Mouse (Mus musculus) heart, embryonic 10.5 days (tissue): Measurements from ENCODE around the gene Ankzf1. TPM values are rescaled to one million over a fixed set of nuclear protein-coding genes. Genes with fewer than 3 reads are reported as not detected.
"Not testable (repeated sequence)": the region's sequence is repeated elsewhere in the genome, so short reads cannot be mapped to it uniquely, and the experiment has no call there.

ENCODE experiments used
- DNase-seq: peaks from one replicate; pipeline ENCODE4 v3.0.0-alpha.2; 2017; ENCODE audit warnings: low spot score
- H3K27ac ChIP-seq: fragments of 300-500 bp; sonication (generic); 2 replicates; pipeline ENCODE4 v1.5.1; 2016; ENCODE audit warnings: mild to moderate bottlenecking
- H3K27me3 ChIP-seq: fragments of 300-500 bp; sonication (generic); 2 replicates; pipeline ENCODE4 v1.6.1; 2016; ENCODE audit warnings: mild to moderate bottlenecking; ENCODE audit not compliant: poor library complexity, insufficient read depth, severe bottlenecking
- H3K36me3 ChIP-seq: fragments of 300-500 bp; sonication (generic); 2 replicates; pipeline ENCODE4 v1.6.1; 2016; ENCODE audit warnings: mild to moderate bottlenecking, moderate library complexity
- H3K4me1 ChIP-seq: fragments of 300-500 bp; sonication (generic); 2 replicates; pipeline ENCODE4 v1.6.1; 2016; ENCODE audit warnings: mild to moderate bottlenecking
- H3K4me3 ChIP-seq: fragments of 300-500 bp; sonication (generic); 2 replicates; pipeline ENCODE4 v1.5.1; 2016; ENCODE audit warnings: mild to moderate bottlenecking, moderate library complexity
- H3K9me3 ChIP-seq: fragments of 300-500 bp; sonication (generic); 2 replicates; pipeline ENCODE4 v1.6.1; 2016; ENCODE audit warnings: mild to moderate bottlenecking, moderate library complexity
- WGBS: fragments of 180-500 bp; shearing (Covaris S2); methylation state at CpG from one replicate; pipeline ENCODE4 v1.1.7; 2016; 5-methylcytosine and 5-hydroxymethylcytosine counted together
- polyA plus RNA-seq: library from polyadenylated mRNA; unstranded; fragments of >200 nt; fragmentation: Nextera tagmentation; extraction: Ambion mirVana; gene quantifications from 2 replicates; pipeline ENCODE4 v1.2.1, GENCODE M21; 2016

The Ankzf1 gene
- polyA plus RNA-seq, 1 experiment from 2014 or later = 24.7 TPM

- peaks cover 54% of the 10 kb centered on the region for H3K27me3 ChIP-seq
Observed at GRCm38 (mm10) chr1:75221538-75221937, 29.6 kb downstream of the Ankzf1 start.

GRCm38 (mm10) chr1:75222926-75223325, 31.0 kb downstream of the Ankzf1 start:
- Histone ChIP-seq H3K27ac (no peak overlapping the region), H3K9me3 (no peaks in the 10 kb centered on the region), H3K36me3 (no peaks in the 10 kb centered on the region), H3K27me3 (peaks cover 40% of the 10 kb centered on the region), H3K4me3 (no peak overlapping the region), H3K4me1 (peaks cover 38% of the 10 kb centered on the region)
- no peak for DNase-seq
- WGBS = 74% methylated on average over 6 of the region's 6 CpGs

More at GRCm38 (mm10) chr1:75221538-75221937, 29.6 kb downstream of the Ankzf1 start:
- Histone ChIP-seq H3K27ac (no peak overlapping the region), H3K4me3 (no peak overlapping the region), H3K9me3 (no peaks in the 10 kb centered on the region), H3K4me1 (peaks cover 27% of the 10 kb centered on the region), H3K36me3 (no peaks in the 10 kb centered on the region)
- 79% methylated on average over 3 of the region's 3 CpGs for WGBS
- DNase-seq = no peak

GRCm38 (mm10) chr1:75223532-75223931, 31.6 kb downstream of the Ankzf1 start:
- no peak for DNase-seq
- Histone ChIP-seq H3K27me3 (peaks cover 34% of the 10 kb centered on the region), H3K4me3 (no peak overlapping the region), H3K36me3 (no peaks in the 10 kb centered on the region), H3K27ac (no peak overlapping the region), H3K9me3 (no peaks in the 10 kb centered on the region), H3K4me1 (peaks cover 32% of the 10 kb centered on the region)
- WGBS = 61% methylated on average over 6 of the region's 6 CpGs

GRCm38 (mm10) chr1:75225473-75225872, 33.5 kb downstream of the Ankzf1 start:
- no peak overlapping the region for H3K27ac ChIP-seq
- no peaks in the 10 kb centered on the region for H3K9me3 ChIP-seq
- WGBS = 56% methylated on average over 3 of the region's 3 CpGs
- H3K27me3 ChIP-seq = peaks cover 16% of the 10 kb centered on the region
- H3K4me1 ChIP-seq = peaks cover 18% of the 10 kb centered on the region
- no peaks in the 10 kb centered on the region for H3K36me3 ChIP-seq
- H3K4me3 ChIP-seq = no peak overlapping the region
- no peak for DNase-seq

- Histone ChIP-seq H3K36me3 (no peaks in the 10 kb centered on the region), H3K4me3 (no peak overlapping the region)
- 43% methylated on average over 2 of the region's 2 CpGs for WGBS
Observed at GRCm38 (mm10) chr1:75226138-75226537, 34.2 kb downstream of the Ankzf1 start.

GRCm38 (mm10) chr1:75227653-75228052, 35.7 kb downstream of the Ankzf1 start:
- WGBS = 53% methylated on average over 1 of the region's 1 CpGs
- H3K4me3 ChIP-seq = no peak overlapping the region
- H3K9me3 ChIP-seq = no peaks in the 10 kb centered on the region
- H3K4me1 ChIP-seq = peaks cover 18% of the 10 kb centered on the region
- H3K27ac ChIP-seq = 0 out of 2 replicates have a peak overlapping the region, but pooled peaks have one; percentile 32
- DNase-seq = no peak
- H3K27me3 ChIP-seq = 0 out of 2 replicates have a peak, but pooled peaks cover 4% of the 10 kb centered on the region
- no peaks in the 10 kb centered on the region for H3K36me3 ChIP-seq

More at GRCm38 (mm10) chr1:75226138-75226537, 34.2 kb downstream of the Ankzf1 start:
- peaks cover 12% of the 10 kb centered on the region for H3K27me3 ChIP-seq
- H3K27ac ChIP-seq = no peak overlapping the region
- no peaks in the 10 kb centered on the region for H3K9me3 ChIP-seq
- H3K4me1 ChIP-seq = peaks cover 18% of the 10 kb centered on the region
- DNase-seq = no peak

- H3K27me3 ChIP-seq = 0 out of 2 replicates have a peak, but pooled peaks cover 4% of the 10 kb centered on the region
- H3K4me1 ChIP-seq = peaks cover 18% of the 10 kb centered on the region
- no peak overlapping the region; the same call in 1 of the 2 replicates for H3K27ac ChIP-seq
- no peaks in the 10 kb centered on the region for H3K36me3 ChIP-seq
- H3K9me3 ChIP-seq = no peaks in the 10 kb centered on the region
- WGBS = 68% methylated on average over 4 of the region's 4 CpGs
- no peak for DNase-seq
- H3K4me3 ChIP-seq = no peak overlapping the region
Observed at GRCm38 (mm10) chr1:75229158-75229557, 37.2 kb downstream of the Ankzf1 start.

GRCm38 (mm10) chr1:75230335-75230994, 38.5 kb downstream of the Ankzf1 start:
- Histone ChIP-seq H3K9me3 (no peaks in the 10 kb centered on the region), H3K27ac (no peak overlapping the region), H3K36me3 (no peaks in the 10 kb centered on the region), H3K4me3 (no peak overlapping the region), H3K4me1 (peaks cover 24% of the 10 kb centered on the region), H3K27me3 (0 out of 2 replicates have a peak, but pooled peaks cover 4% of the 10 kb centered on the region)
- no peak for DNase-seq
- 73% methylated on average over 7 of the region's 7 CpGs for WGBS

GRCm38 (mm10) chr1:75231224-75231623, 39.3 kb downstream of the Ankzf1 start:
- 0 out of 2 replicates have a peak, but pooled peaks cover 4% of the 10 kb centered on the region for H3K27me3 ChIP-seq
- no peaks in the 10 kb centered on the region for H3K36me3 ChIP-seq
- no peak overlapping the region for H3K27ac ChIP-seq
- peaks cover 26% of the 10 kb centered on the region for H3K4me1 ChIP-seq
- no peak overlapping the region for H3K4me3 ChIP-seq
- H3K9me3 ChIP-seq = no peaks in the 10 kb centered on the region
- no peak for DNase-seq
- WGBS = 64% methylated on average over 4 of the region's 4 CpGs

GRCm38 (mm10) chr1:75231664-75232152, 39.8 kb downstream of the Ankzf1 start, which contains the start of gene A630095N17Rik:
TSS of gene A630095N17Rik (minus strand) at chr1:75232102.
- H3K9me3 ChIP-seq = no peaks in the 10 kb centered on the region
- H3K27me3 ChIP-seq = 0 out of 2 replicates have a peak, but pooled peaks cover 4% of the 10 kb centered on the region
- H3K36me3 ChIP-seq = no peaks in the 10 kb centered on the region
- 59% methylated on average over 5 of the region's 5 CpGs for WGBS
- H3K4me3 ChIP-seq = no peak within 1 kb of the TSS
- H3K27ac ChIP-seq = no peak within 1 kb of the TSS
- H3K4me1 ChIP-seq = peaks cover 28% of the 10 kb centered on the region
- DNase-seq = no peak

- H3K27me3 ChIP-seq, H3K27ac ChIP-seq, H3K4me3 ChIP-seq, H3K36me3 ChIP-seq, H3K9me3 ChIP-seq, DNase-seq: not testable (repeated sequence)
- peaks cover 28% of the 10 kb centered on the region for H3K4me1 ChIP-seq
- WGBS = 61% methylated on average over 4 of the region's 4 CpGs
Observed at GRCm38 (mm10) chr1:75232489-75232888, 40.5 kb downstream of the Ankzf1 start.

GRCm38 (mm10) chr1:75234606-75235005, 42.7 kb downstream of the Ankzf1 start:
- Histone ChIP-seq H3K4me3 (no peak overlapping the region), H3K27me3 (0 out of 2 replicates have a peak, but pooled peaks cover 4% of the 10 kb centered on the region), H3K36me3 (peaks cover 7% of the 10 kb centered on the region; the same call in 1 of the 2 replicates), H3K27ac (no peak overlapping the region), H3K9me3 (no peaks in the 10 kb centered on the region), H3K4me1 (peaks cover 32% of the 10 kb centered on the region)
- peak; percentile 91 for DNase-seq
- 1% methylated on average over 8 of the region's 8 CpGs for WGBS
